Mouse (Mus musculus) forebrain, embryonic 15.5 days (tissue): ENCODE measurements at regions not wholly inside any gene's neighbourhood (a gene's known extent, or its start where the extent isn't known, plus 50 kb on each side); places are given as distances from the start of the nearest gene placed in this dataset.
"Not testable (repeated sequence)": the region's sequence is repeated elsewhere in the genome, so short reads cannot be mapped to it uniquely, and the experiment has no call there.

Experiments
- ATAC-seq: fragments of 200-750 bp; cut with Nextera tagmentation; replicated peaks from 2 replicates; pipeline ENCODE4 v1.8.0; 2017; ENCODE audit warnings: mild to moderate bottlenecking, moderate TSS enrichment, moderate library complexity
- H3K27ac ChIP-seq: fragments of 300-500 bp; sonication (generic); replicated peaks from 2 replicates; pipeline ENCODE4 v1.5.1; 2015; ENCODE audit warnings: mild to moderate bottlenecking, inconsistent platforms
- H3K27me3 ChIP-seq: fragments of 300-500 bp; sonication (generic); 2 replicates; pipeline ENCODE4 v1.6.1; 2015; ENCODE audit warnings: inconsistent platforms
- H3K36me3 ChIP-seq: fragments of 300-500 bp; sonication (generic); 2 replicates; pipeline ENCODE4 v1.6.1; 2015; ENCODE audit warnings: mild to moderate bottlenecking, inconsistent platforms
- H3K4me1 ChIP-seq: fragments of 300-500 bp; sonication (generic); 2 replicates; pipeline ENCODE4 v1.6.1; 2015; ENCODE audit warnings: inconsistent platforms
- H3K4me2 ChIP-seq: fragments of 300-500 bp; sonication (generic); replicated peaks from 2 replicates; pipeline ENCODE4 v1.6.1; 2015; ENCODE audit warnings: mild to moderate bottlenecking, inconsistent platforms
- H3K4me3 ChIP-seq: fragments of 300-500 bp; sonication (generic); 2 replicates; pipeline ENCODE4 v1.5.1; 2015; ENCODE audit warnings: mild to moderate bottlenecking, inconsistent platforms
- H3K9ac ChIP-seq: fragments of 300-500 bp; sonication (generic); replicated peaks from 2 replicates; pipeline ENCODE4 v1.6.1; 2015; ENCODE audit warnings: mild to moderate bottlenecking, inconsistent platforms
- H3K9me3 ChIP-seq: fragments of 300-500 bp; sonication (generic); 2 replicates; pipeline ENCODE4 v1.6.1; 2016; ENCODE audit warnings: inconsistent platforms
- WGBS: fragments of 180-500 bp; shearing (Covaris S2); methylation state at CpG from one replicate; pipeline ENCODE4 v1.1.7; 2015; ENCODE audit warnings: mixed read lengths; 5-methylcytosine and 5-hydroxymethylcytosine counted together

DNA sequence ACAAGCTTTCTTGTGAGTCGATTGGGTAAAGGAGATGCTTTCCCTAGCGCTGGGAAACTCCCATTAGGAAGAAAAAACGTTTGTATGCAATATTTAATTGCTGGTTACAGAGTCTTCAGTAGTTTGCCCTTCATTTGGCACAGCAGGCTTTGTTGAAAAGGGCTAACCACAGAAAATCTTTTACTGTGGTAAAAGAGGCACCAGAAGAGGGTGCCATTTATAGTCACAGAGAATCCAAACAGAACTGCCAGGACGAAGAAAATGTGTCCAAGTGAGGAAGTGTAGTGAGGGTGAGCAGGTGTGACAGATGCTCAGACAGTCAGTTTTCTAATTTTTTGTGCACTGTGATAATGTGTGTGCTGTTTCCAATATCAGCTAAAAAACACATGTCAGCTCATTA, 744.4 kb downstream of the Kcna4 start:
- Histone ChIP-seq H3K4me3 (no peak overlapping the region), H3K9ac (no peak overlapping the region), H3K4me2 (no peak overlapping the region), H3K27me3 (no peaks in the 10 kb centered on the region), H3K4me1 (peaks cover 19% of the 10 kb centered on the region), H3K9me3 (no peaks in the 10 kb centered on the region), H3K36me3 (no peaks in the 10 kb centered on the region), H3K27ac (no peak overlapping the region)
- peak; percentile 57; the same call in 1 of the 2 replicates for ATAC-seq
- WGBS = 20% methylated on average over 4 of the region's 4 CpGs

DNA sequence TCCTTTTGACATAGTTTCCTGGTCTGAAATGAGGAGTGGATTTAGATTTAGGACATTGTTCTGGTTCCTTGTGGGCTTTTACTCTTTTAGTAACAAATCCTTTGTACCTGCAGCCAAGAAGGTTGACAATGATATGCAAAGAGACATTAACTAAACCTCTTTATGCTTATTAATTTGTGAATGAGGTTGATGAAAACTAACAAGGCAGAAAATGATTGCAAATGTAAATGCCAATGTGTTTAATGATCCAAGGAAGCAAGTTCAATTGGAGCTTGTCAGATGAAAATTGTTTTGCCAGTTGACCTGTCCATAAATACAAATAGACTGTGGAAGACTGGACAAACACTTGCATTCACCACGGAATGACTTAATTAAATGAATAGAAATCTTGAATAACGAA, 751.6 kb downstream of the Kcna4 start:
- Histone ChIP-seq H3K36me3 (no peaks in the 10 kb centered on the region), H3K9me3 (no peaks in the 10 kb centered on the region), H3K4me1 (no peaks in the 10 kb centered on the region), H3K4me2 (no peak overlapping the region), H3K9ac (no peak overlapping the region), H3K27ac (no peak overlapping the region), H3K4me3 (no peak overlapping the region), H3K27me3 (no peaks in the 10 kb centered on the region)
- WGBS = 44% methylated on average over 2 of the region's 2 CpGs
- ATAC-seq = no peak

DNA sequence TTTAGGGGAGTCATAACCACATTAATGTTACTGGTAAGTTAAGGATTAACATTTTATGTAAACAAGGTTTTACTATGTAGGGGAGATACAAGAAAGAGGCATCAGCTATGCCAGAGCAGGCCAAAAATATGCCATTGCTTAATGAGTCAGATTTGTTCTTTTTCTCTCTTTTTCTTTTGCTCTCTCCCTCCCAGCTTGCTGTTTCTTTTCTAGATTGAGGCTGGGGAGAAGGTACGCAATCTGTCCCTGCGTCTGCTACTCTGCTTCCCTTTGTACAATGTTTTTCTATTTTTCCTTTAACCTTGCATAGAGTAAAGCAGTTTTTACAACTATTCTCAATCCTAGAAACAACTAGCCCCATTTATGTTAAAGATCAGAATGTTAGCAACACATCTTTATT, 754.4 kb downstream of the Kcna4 start:
- H3K9me3 ChIP-seq = no peaks in the 10 kb centered on the region
- no peak overlapping the region for H3K27ac ChIP-seq
- H3K4me3 ChIP-seq = no peak overlapping the region
- no peaks in the 10 kb centered on the region for H3K27me3 ChIP-seq
- H3K4me1 ChIP-seq = no peaks in the 10 kb centered on the region
- 79% methylated on average over 2 of the region's 2 CpGs for WGBS
- H3K4me2 ChIP-seq = no peak overlapping the region
- no peak for ATAC-seq
- no peak overlapping the region for H3K9ac ChIP-seq
- no peaks in the 10 kb centered on the region for H3K36me3 ChIP-seq

DNA sequence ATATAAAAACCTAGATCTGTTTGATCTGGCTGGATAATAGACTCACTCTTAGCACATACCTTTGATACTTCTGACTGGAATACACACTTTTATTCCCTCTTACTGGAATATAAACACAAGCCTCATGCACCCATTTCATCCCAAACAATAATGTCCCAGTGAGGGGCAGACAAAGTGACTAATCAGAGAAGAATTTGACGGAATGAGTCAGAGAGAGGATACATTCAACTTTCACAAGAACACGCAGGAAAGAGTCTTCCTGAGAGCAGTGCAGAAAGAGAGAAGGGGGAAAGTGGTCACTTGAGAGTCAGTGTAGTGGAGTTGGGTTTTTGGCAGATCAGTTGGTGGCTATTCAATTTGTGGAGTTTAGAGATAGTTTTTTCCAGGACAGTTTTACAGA, 755.6 kb downstream of the Kcna4 start:
- H3K36me3 ChIP-seq = no peaks in the 10 kb centered on the region
- H3K4me2 ChIP-seq = no peak overlapping the region
- no peaks in the 10 kb centered on the region for H3K9me3 ChIP-seq
- no peak overlapping the region for H3K4me3 ChIP-seq
- H3K9ac ChIP-seq = no peak overlapping the region
- WGBS = 85% methylated on average over 2 of the region's 2 CpGs
- no peaks in the 10 kb centered on the region for H3K4me1 ChIP-seq
- no peaks in the 10 kb centered on the region for H3K27me3 ChIP-seq
- H3K27ac ChIP-seq = no peak overlapping the region
- no peak for ATAC-seq

DNA sequence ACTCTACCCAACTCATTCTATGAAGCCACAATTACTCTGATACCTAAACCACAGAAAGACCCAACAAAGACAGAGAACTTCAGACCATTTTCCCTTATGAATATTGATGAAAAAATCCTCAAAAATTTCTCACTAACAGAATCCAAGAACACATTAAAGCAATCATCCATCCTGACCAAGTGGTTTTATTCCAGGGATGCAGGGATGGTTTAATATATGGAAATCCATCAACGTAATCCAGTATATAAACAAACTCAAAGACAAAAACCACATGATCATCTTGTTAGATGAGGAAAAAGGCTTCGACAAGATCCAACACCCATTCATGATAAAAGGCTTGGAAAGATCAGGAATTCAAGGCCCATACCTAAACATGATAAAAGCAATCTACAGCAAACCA, 772.3 kb downstream of the Kcna4 start:
- not testable (repeated sequence) for H3K27ac ChIP-seq
- WGBS = 89% methylated on average over 2 of the region's 2 CpGs

DNA sequence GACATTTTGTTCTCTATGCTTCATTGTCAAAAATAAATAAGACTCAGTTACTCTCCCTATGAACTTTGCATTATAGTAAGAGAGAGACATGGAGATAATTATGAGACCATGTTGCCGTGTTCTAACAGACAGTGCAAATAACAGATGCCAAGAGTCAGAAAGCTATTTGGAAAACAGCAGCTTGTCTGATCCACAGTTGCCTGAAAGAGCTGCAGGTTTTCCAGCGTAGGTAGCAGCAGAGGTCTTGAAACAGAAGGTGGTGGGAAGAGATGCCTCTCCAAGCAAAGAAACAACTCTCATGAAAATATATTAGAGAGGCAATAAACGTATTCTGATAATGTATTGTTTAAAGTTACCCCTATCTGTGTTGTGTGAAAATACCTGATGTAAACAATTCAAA, 793.5 kb downstream of the Kcna4 start:
- no peak overlapping the region for H3K27ac ChIP-seq
- H3K9me3 ChIP-seq = no peaks in the 10 kb centered on the region
- no peaks in the 10 kb centered on the region for H3K4me1 ChIP-seq
- H3K36me3 ChIP-seq = no peaks in the 10 kb centered on the region
- no peak overlapping the region for H3K4me3 ChIP-seq
- H3K4me2 ChIP-seq = no peak overlapping the region
- no peaks in the 10 kb centered on the region for H3K27me3 ChIP-seq
- ATAC-seq = no peak
- WGBS = 75% methylated on average over 3 of the region's 3 CpGs
- H3K9ac ChIP-seq = no peak overlapping the region

More for the DNA sequence above, 772.3 kb downstream of the Kcna4 start:
- not testable (repeated sequence) for H3K4me3 ChIP-seq, H3K36me3 ChIP-seq, H3K27me3 ChIP-seq, H3K4me1 ChIP-seq, H3K9ac ChIP-seq, ATAC-seq, H3K4me2 ChIP-seq, H3K9me3 ChIP-seq

DNA sequence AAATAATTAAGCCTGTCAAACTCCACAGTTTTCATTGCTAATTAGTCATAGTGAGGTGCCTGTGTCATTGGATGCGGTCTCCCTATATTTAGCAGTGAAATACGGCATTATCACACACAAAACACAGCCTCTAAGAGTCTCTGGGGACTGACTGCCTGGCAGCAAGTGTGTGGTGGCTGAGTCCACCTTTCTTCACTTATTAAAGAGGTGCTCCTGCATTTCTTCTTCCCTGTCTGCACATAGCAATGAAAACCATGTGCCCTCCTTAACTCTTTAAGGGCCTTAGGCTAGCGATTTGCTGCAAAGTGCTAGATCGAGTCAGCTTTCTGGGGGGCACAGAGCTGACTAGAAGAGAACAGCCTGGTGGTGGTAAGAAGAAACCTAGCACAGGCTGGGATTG, 799.8 kb downstream of the Kcna4 start:
- Histone ChIP-seq H3K4me2 (no peak overlapping the region), H3K9me3 (no peaks in the 10 kb centered on the region), H3K27ac (no peak overlapping the region), H3K36me3 (no peaks in the 10 kb centered on the region), H3K9ac (no peak overlapping the region), H3K27me3 (no peaks in the 10 kb centered on the region), H3K4me1 (no peaks in the 10 kb centered on the region), H3K4me3 (no peak overlapping the region)
- WGBS = 81% methylated on average over 4 of the region's 4 CpGs
- no peak for ATAC-seq

DNA sequence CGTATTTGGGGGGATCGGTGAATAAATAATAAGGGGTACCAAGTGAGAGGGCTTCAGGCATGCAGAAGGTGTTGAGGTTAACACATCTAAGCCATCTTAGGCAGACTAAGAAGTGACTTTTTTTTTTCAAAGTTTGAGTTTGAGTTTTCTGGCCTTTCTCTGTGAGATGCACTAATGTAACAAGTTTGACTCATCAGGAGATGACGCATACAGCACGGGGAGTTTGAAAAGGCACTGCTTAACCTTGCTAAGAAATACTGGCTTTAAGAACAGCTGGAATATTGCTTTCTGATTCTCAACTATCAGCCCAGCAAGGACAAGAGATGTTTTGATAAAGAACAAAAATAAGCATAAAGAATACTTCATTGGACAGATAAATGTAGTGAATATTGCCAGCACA, 806.6 kb downstream of the Kcna4 start:
- WGBS = 93% methylated on average over 4 of the region's 4 CpGs
- no peak for ATAC-seq

DNA sequence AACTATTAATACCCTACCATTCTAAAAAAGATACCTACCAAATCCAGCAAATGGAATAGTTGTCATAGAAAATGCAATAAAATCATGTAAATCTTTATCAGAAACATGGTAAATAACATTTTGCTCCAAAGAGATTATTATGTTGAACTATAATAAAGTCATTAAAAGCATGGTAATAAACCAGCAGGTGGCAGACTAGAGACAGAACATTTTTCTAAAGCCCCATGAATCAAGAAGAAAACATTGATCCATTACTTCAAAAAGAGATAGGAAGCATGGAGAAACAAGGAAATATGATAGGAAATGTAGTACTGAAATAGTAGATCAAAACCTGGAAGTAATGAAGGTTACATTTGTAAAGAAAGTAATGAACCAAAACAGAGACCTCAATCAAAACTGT, 819.7 kb downstream of the Kcna4 start:
- Histone ChIP-seq H3K4me1 (no peaks in the 10 kb centered on the region), H3K4me2 (no peak overlapping the region), H3K36me3 (no peaks in the 10 kb centered on the region), H3K27ac (no peak overlapping the region), H3K9me3 (no peaks in the 10 kb centered on the region), H3K27me3 (no peaks in the 10 kb centered on the region), H3K4me3 (no peak overlapping the region), H3K9ac (no peak overlapping the region)
- ATAC-seq = no peak

More for the DNA sequence above, 806.6 kb downstream of the Kcna4 start:
- Histone ChIP-seq H3K27ac (no peak overlapping the region), H3K27me3 (no peaks in the 10 kb centered on the region), H3K4me3 (no peak overlapping the region), H3K36me3 (no peaks in the 10 kb centered on the region), H3K4me2 (no peak overlapping the region), H3K4me1 (no peaks in the 10 kb centered on the region), H3K9me3 (no peaks in the 10 kb centered on the region), H3K9ac (no peak overlapping the region)

DNA sequence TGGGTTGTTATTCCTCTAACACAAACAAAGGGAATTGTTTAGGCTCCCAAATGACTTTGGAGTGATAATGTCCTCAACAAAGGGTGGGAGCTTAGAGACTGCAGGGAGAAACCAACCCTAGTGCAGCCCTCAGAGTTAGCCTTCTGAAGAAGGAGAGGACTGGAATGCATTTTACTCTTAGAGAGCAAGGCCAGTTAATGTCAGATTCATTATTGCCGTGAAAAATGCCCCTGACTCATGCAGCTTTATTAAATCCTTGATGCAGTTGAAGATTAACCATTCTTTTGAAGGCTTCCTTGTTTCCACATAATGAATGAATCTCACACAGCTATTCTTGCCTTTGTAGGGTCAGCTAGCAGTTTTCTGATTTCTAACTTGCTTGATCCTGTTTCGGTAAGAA, 855.3 kb downstream of the Kcna4 start:
- no peak overlapping the region for H3K9ac ChIP-seq
- H3K4me1 ChIP-seq = no peaks in the 10 kb centered on the region; the same call in 1 of the 2 replicates
- WGBS = 45% methylated on average over 2 of the region's 2 CpGs
- no peak for ATAC-seq
- no peaks in the 10 kb centered on the region for H3K9me3 ChIP-seq
- no peak overlapping the region for H3K4me2 ChIP-seq
- no peak overlapping the region for H3K27ac ChIP-seq
- H3K36me3 ChIP-seq = no peaks in the 10 kb centered on the region
- no peak overlapping the region for H3K4me3 ChIP-seq
- H3K27me3 ChIP-seq = no peaks in the 10 kb centered on the region

DNA sequence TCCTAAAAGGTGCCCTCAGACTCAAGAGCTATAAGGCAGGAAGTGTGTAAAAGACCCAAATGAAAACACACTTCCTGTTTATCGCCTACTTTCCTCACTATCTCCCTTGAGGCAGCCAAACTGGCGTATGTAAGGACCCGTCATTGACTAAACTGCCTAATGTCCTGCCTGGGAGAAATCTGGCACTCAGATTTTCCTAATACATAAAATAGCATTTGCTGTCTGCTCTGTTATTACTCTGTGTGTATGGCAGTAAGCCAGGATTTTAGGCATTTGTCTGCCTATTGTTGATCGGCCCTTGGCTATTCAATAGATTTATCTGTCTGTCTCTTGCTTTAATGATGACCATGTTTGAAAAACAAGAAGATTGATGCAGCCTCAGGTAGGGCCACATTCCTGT, 857.8 kb downstream of the Kcna4 start:
- H3K4me3 ChIP-seq = no peak overlapping the region
- H3K27ac ChIP-seq = no peak overlapping the region
- H3K4me1 ChIP-seq = no peaks in the 10 kb centered on the region; the same call in 1 of the 2 replicates
- no peaks in the 10 kb centered on the region for H3K36me3 ChIP-seq
- 66% methylated on average over 4 of the region's 4 CpGs for WGBS
- no peak overlapping the region for H3K9ac ChIP-seq
- H3K9me3 ChIP-seq = no peaks in the 10 kb centered on the region
- H3K27me3 ChIP-seq = no peaks in the 10 kb centered on the region
- no peak overlapping the region for H3K4me2 ChIP-seq
- peak; percentile 63; the same call in 1 of the 2 replicates for ATAC-seq

DNA sequence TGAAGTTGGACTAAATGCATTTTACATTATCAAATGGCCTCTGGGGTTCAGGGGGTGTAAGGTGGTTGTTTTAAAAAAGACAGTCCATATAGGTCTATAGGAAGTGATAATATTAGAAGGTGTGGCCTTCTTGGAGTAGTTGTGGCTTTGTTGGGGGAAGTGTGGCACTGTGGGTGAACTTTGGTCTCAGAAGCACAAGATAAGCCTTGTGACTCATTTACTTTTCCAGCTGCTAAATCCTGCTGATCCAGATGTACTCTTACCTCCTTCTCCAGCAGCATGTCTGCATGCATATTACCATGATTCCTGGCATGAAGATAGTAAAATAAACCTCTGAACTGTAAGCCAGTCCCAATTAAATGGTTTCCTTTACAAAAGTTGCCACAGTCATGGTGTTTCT, 865.8 kb downstream of the Kcna4 start:
- no peak for ATAC-seq
- H3K36me3 ChIP-seq = no peaks in the 10 kb centered on the region
- no peaks in the 10 kb centered on the region for H3K27me3 ChIP-seq
- no peak overlapping the region for H3K9ac ChIP-seq
- no peak overlapping the region for H3K27ac ChIP-seq
- no peak overlapping the region for H3K4me2 ChIP-seq
- no peak overlapping the region for H3K4me3 ChIP-seq
- H3K9me3 ChIP-seq = no peaks in the 10 kb centered on the region
- H3K4me1 ChIP-seq = no peaks in the 10 kb centered on the region

DNA sequence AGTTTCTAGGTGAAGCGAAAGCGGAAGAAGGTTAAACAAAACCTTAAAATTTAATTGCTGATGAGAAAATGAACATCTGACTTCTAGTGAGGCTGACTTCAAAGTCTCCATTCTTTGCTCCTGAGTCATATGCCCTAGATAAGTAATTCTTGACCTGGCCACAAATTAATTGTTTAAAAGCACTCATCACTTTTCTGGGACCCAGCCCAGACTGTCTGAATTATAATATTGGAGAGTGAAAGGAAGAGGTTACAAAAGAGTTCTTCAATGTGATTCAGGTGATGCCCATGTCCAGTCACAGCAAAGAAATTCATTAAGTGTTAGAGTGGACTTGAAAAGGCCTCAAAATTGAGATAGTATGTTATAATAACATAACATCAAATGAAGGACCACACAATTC, 867.3 kb downstream of the Kcna4 start:
- no peaks in the 10 kb centered on the region for H3K9me3 ChIP-seq
- no peaks in the 10 kb centered on the region for H3K36me3 ChIP-seq
- H3K4me3 ChIP-seq = no peak overlapping the region
- no peaks in the 10 kb centered on the region for H3K4me1 ChIP-seq
- H3K27me3 ChIP-seq = no peaks in the 10 kb centered on the region
- no peak overlapping the region for H3K9ac ChIP-seq
- no peak for ATAC-seq
- 83% methylated on average over 2 of the region's 2 CpGs for WGBS
- no peak overlapping the region for H3K27ac ChIP-seq
- no peak overlapping the region for H3K4me2 ChIP-seq

DNA sequence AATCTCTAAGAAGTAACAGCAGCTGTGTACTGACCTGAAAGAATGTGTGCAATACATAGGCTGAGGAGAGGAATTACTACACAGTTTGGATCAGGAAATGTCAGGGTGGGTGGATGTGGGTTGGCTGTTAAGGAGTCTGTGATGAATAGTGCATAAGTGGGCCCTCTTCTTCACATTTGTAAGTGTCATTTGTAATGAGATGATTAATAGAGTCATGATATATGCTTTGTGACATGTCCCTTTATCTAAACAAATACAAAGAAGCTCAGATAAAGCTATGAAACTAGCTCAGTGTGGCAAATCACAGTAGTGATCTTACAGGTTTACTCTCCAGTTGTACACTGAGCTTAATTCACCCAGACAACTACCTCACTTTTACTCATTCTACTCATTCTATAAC, 867.9 kb downstream of the Kcna4 start:
- Histone ChIP-seq H3K4me3 (no peak overlapping the region), H3K27ac (no peak overlapping the region), H3K36me3 (no peaks in the 10 kb centered on the region), H3K9me3 (no peaks in the 10 kb centered on the region), H3K4me2 (no peak overlapping the region), H3K27me3 (no peaks in the 10 kb centered on the region), H3K4me1 (no peaks in the 10 kb centered on the region), H3K9ac (no peak overlapping the region)
- no peak for ATAC-seq
